Comparison of ENCODE assay signal across 26 mouse cellular contexts in genomic region chr3:52469397-52469796, GRCm38 (mm10).
"Had no signal": no experiment of that assay in that cellular context is flagged by ENCODE, and none has a peak within 500 bp of the region (broad histone marks: within the 10 kb centered on the region; RNA-seq: fewer than 3 reads in every experiment).

No protein-coding gene starts in this region.

- H3K4me3 ChIP-seq: gastrocnemius, adult 2 months; heart, embryonic 10.5 days; heart, embryonic 13.5 days; heart, embryonic 15.5 days; hindbrain, embryonic 13.5 days; hindbrain, embryonic 15.5 days; kidney, embryonic 15.5 days; limb, embryonic 13.5 days; limb, embryonic 15.5 days had no signal

- H3K4me1 ChIP-seq: heart, embryonic 10.5 days; heart, embryonic 13.5 days; heart, embryonic 15.5 days; kidney, embryonic 15.5 days; limb, embryonic 15.5 days had no signal

- DNase-seq: gastrocnemius, adult 2 months; gastrocnemius, postnatal 10 days; gastrocnemius, postnatal 25 days; heart, adult 18-20 months; heart, postnatal 14 days; heart, postnatal 36 days; kidney, adult 11 months; kidney, adult 2 months; kidney, adult 9 months; kidney, postnatal 14 days; kidney, postnatal 36 days; layer of hippocampus, adult 9-11 months; layer of hippocampus, postnatal 36 days; left cerebral cortex, postnatal 4 days had no signal

- H3K27ac ChIP-seq: gastrocnemius, adult 2 months; heart, embryonic 10.5 days; heart, embryonic 13.5 days; heart, embryonic 15.5 days; hindbrain, embryonic 13.5 days; hindbrain, embryonic 15.5 days; hindbrain, postnatal 0 days; kidney, embryonic 15.5 days; kidney, postnatal 0 days; limb, embryonic 13.5 days; limb, embryonic 15.5 days; liver, embryonic 14.5 days had no signal

- ATAC-seq: hindbrain, postnatal 0 days had no signal

- H3K27me3 ChIP-seq: heart, embryonic 13.5 days; heart, embryonic 15.5 days; hindbrain, embryonic 13.5 days; hindbrain, embryonic 15.5 days; kidney, embryonic 15.5 days; limb, embryonic 13.5 days; limb, embryonic 15.5 days had no signal

- H3K9me3 ChIP-seq: hindbrain, embryonic 15.5 days had no signal

- H3K36me3 ChIP-seq: heart, embryonic 10.5 days; heart, embryonic 13.5 days; heart, embryonic 15.5 days; hindbrain, embryonic 13.5 days; hindbrain, embryonic 15.5 days; kidney, embryonic 15.5 days; limb, embryonic 13.5 days; limb, embryonic 15.5 days had no signal

- H3K4me2 ChIP-seq: heart, embryonic 13.5 days; heart, embryonic 15.5 days; hindbrain, embryonic 13.5 days; hindbrain, embryonic 15.5 days; kidney, embryonic 15.5 days; limb, embryonic 13.5 days; limb, embryonic 15.5 days; liver, embryonic 11.5 days had no signal

- H3K9ac ChIP-seq: heart, embryonic 13.5 days; heart, embryonic 15.5 days; hindbrain, embryonic 13.5 days; hindbrain, embryonic 15.5 days; kidney, embryonic 15.5 days; limb, embryonic 13.5 days; limb, embryonic 15.5 days; liver, embryonic 14.5 days had no signal
